Mouse (Mus musculus): Measurements from ENCODE around the gene Cmss1.
A peak's percentile ranks its signal among the peaks of the same experiment; 100 is the strongest.

Cmss1 gene

DNA sequence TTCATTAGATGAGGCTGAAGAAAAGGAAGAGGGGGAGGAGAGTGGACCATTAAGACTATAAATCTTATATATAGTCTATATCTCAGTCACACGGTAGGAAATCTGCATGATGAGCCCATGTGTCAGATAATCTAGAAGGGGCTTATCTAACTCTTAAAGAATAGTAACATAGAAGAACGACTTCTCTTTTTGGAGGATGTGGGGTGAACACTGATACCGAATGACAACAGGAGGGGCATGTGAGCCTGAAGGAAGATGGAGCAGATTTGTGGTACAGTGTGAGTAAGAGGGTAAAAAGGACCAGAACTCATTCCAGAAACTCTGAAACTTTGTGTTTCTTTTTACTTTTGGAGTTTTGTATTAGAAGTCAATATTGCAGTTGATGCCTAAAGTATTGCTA lies 97.6 kb downstream of the Cmss1 start:
- no peak for DNase-seq

DNA sequence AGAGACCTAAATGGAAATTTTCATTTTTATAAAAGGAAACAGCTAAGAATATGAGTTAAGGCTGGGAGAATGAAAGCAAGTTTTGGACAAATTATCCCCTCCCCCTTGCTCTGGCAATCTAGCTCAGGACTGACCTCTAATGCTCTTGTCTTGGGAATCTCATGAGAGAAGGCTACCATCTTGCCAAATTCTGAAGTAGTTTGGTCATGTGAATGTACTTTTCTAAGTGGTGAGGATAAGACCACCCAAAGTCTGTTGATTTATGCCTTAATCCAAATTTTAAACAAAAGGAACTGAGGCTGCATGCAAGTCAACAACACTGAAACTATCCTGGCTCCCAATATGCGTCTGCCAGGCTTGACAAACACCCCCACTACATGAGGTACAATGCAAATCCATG lies 98.3 kb downstream of the Cmss1 start:
- no peak for DNase-seq

- no peak for DNase-seq
These were observed 100.5 kb downstream of the Cmss1 start for GRCm38 (mm10) chr16:57506133-57506532.

- no peak for DNase-seq
These were observed 101.9 kb downstream of the Cmss1 start for GRCm38 (mm10) chr16:57504728-57505127.

GRCm38 (mm10) chr16:57502761-57503160 lies 103.9 kb downstream of the Cmss1 start:
- no peak for DNase-seq

GRCm38 (mm10) chr16:57502230-57502629 lies 104.4 kb downstream of the Cmss1 start:
- DNase-seq, result no peak

DNA sequence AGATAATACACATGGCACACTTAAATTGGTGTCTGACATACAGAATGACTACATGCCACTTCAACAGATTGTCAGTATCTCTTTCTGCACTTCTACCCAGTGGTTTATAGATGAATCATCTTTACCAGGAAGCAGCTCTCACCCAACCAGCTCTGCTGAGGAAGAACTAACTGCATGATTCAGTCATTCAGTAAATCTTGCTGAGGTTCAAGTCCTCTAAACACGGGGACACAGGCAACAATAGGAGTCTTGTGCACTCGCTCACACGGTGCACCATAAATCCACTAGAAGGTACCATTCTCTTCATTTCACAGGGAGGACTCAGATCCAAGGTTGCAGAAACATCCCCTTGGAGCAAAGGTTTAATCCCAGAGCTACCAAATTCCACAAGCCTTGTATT lies 105.8 kb downstream of the Cmss1 start:
- no peak for DNase-seq

GRCm38 (mm10) chr16:57496437-57497173 lies 110.1 kb downstream of the Cmss1 start:
- DNase-seq, result no peak

- DNase-seq, result no peak
These were observed 111.0 kb downstream of the Cmss1 start for GRCm38 (mm10) chr16:57495476-57496203.

GRCm38 (mm10) chr16:57491853-57492252 lies 114.8 kb downstream of the Cmss1 start:
- DNase-seq, result no peak

- DNase-seq, result no peak
These were observed 116.0 kb downstream of the Cmss1 start for GRCm38 (mm10) chr16:57490691-57491090.

DNA sequence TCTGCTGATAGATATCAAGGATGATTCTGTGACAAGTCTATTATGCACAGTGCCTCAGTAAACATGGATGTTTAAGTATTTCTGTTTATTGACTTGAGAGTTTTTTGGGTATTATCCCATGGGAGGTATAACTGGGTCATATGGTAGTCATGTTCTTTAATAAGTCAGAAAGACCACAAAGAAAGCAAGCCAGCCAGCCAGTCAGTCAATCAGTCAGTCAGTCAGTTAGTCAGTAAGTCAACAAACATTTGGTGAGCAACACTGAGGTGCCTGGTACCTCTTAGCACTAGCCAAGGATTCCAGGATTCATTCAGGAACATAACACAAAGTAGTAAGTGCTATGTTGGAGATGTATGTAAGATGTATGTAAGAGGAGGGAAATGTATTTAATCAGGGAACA lies 118.0 kb downstream of the Cmss1 start:
- DNase-seq, result no peak

GRCm38 (mm10) chr16:57486266-57486665 lies 120.4 kb downstream of the Cmss1 start:
- DNase-seq, result no peak

DNA sequence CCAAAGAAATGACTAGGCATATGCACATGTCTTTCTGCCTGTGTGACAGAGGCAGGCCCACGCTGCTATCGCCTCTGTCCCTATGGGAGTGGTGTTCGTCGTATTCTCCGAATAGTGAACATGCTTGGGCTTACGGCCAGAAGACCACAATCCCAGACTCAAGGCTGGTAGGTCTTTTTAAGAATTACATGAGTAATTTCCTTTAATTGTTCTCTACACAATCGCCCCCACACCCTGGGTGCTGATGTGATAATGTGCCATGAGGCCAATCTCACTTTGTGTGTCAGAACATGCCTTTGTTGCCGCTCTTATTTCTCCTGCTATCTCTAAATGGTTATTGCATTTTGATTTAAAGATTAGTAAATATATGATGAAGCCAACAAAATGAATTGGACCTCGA lies 121.4 kb downstream of the Cmss1 start:
- no peak for DNase-seq

DNA sequence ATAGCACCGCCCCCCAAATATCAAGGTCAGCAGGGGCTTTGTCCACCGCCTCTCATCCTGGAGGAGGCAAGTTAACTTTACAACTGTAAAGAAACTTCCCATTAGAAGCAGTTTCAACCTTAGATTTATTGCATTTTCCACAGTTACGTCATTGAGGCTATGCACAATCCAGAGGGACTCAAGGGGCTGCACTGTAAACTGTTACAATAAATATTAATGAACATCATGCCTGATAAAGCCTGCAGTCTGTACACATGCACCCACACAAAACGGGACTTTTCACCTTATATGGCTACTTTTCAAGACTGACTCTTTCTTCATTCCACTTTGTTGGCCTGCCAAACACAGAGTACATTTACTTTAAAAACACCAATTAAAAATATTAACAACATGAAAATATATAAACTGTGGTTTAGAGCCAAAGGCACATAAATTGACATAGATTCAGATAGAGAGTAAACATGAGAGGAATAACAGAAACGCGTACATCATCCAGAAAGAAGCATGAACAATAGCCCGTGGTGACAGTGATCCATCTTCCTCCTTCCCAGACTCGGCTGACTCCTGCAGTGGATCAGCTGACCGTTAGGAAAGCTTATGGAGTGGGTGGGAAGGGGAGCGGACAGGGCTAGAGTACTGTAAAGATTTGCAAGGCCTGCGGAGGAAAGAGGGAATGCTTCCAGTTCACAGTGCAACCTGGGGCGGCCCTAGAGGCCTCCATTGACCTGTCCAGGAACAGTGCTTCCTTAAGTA lies 122.4 kb downstream of the Cmss1 start:
- DNase-seq, result no peak

DNA sequence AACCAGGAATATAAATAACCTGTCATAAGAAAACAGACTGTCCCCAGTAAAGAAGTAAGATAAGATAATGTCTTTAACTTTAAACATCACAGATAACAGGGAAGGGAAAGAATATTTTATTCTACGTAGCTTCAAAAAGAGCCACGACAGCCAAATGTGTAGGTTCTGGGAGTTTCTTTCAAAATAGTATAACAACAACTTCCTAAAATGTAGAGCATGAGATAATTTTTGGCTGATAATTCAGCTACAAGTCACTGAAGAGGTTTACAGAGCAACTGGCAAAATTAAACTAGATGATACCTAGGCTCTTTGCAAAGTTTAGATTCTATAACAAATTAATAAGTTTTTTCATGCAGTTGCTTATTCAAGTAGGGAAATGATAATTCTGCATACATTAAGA lies 123.2 kb downstream of the Cmss1 start:
- DNase-seq, result no peak

DNA sequence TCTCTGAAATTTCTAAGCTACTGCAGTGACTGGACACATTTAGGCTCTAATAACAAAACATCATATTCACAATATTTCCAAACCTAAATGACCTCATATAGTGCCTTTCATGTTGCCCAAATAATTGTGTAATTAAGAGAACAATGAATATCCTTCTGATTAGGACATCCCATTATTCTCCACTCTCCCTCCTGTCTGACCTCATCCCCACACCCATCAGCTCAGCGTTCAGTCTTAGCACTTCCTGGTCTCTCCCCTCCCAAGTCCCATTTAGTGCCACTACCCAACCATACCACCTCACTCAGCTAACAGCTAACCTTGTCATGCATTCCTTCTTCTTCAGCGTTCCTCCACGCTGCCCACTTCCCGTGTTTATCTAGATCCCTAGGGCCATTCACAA lies 123.8 kb downstream of the Cmss1 start:
- no peak for DNase-seq

- DNase-seq, result no peak
These were observed 124.4 kb downstream of the Cmss1 start for GRCm38 (mm10) chr16:57482264-57482663.

GRCm38 (mm10) chr16:57479776-57480175 lies 126.9 kb downstream of the Cmss1 start:
- no peak for DNase-seq

DNA sequence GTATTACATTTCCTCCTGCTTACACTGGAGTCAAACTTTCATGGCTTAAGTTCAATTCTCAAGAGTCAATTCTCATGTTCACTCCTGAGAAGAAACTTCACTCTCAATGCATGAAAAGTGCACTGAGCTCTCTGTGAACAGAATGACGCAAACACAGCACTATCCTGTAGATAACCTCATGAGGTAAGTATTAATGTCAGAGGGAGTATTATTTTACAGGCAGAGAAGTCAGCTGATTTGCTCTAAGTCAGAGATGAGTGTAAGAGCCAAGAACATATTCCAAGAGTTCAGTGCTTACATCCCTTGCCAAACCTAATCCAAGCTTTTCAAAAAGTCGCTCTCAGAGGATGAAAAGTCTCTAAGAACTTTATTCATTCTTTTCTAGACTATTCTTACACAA lies 128.2 kb downstream of the Cmss1 start:
- DNase-seq, result no peak

DNA sequence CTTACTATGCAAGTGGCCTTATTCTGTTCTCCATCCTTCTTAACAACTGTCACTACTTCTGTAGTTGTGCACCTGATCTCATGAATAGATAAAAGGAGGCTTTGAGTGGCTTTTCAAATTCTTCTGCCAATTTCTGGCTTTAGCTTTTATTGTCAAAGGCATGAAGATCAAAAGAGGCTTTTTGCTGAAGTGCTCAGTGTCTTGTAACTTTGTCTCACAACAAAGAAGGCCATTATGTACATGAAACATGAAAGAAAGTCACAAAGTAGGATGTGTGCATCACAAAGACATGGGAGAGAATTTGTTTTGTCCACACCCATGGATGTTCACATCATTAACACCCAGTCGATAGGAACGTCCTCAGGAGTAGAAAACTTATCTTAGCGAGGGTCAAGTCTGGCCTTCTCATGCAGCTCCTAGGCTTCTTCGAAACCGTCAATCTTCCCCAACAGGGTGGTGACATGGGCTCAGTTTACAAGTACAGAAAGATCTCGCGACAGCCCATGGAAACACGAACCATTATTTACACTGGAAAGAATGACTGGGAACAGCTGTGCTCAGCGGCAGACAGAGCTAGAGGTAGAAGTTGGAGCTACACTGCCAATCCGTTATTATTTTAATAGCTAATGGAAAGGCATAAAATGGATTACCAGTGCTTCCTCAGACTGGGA lies 133.1 kb downstream of the Cmss1 start:
- DNase-seq, result no peak

- DNase-seq, result peak; percentile 33
These were observed 135.6 kb downstream of the Cmss1 start for GRCm38 (mm10) chr16:57471071-57471470.

- DNase-seq, result peak; percentile 21
These were observed 136.3 kb downstream of the Cmss1 start for GRCm38 (mm10) chr16:57470286-57470830.

All from thymus, postnatal 14 days (tissue).